Mouse (Mus musculus) C2C12 (cell line): ENCODE results near the gene Nnmt. TPM values are rescaled to one million over a fixed set of nuclear protein-coding genes. Genes with fewer than 3 reads are reported as not detected.

Experiments used
- H3K27me3 ChIP-seq: one replicate; pipeline ENCODE4 v1.6.1; 2011; ENCODE audit not compliant: control insufficient read depth, insufficient read depth, insufficient read length
- H3K36me3 ChIP-seq: one replicate; pipeline ENCODE4 v1.6.1; 2011; ENCODE audit not compliant: control insufficient read depth, insufficient read depth
- H3K4me3 ChIP-seq: one replicate; pipeline ENCODE4 v1.5.1; 2011; ENCODE audit warnings: mild to moderate bottlenecking, control low read depth; ENCODE audit not compliant: poor library complexity, insufficient read depth, severe bottlenecking
- H3K79me2 ChIP-seq: one replicate; pipeline ENCODE4 v1.6.1; 2011; ENCODE audit not compliant: control insufficient read depth, insufficient read depth
- H3K79me3 ChIP-seq: one replicate; pipeline ENCODE4 v1.6.1; 2011; ENCODE audit warnings: low read depth, control low read depth
- H3ac ChIP-seq: one replicate; pipeline ENCODE3; 2011; ENCODE audit warnings: low read depth; ENCODE audit not compliant: control insufficient read depth, insufficient read length
- CEBPB ChIP-seq: IDR thresholded peaks from one replicate; pipeline ENCODE4 v1.6.1; 2011; ENCODE audit warnings: low read depth, mild to moderate bottlenecking, control low read depth, moderate library complexity
- CTCF ChIP-seq: IDR thresholded peaks from one replicate; pipeline ENCODE4 v1.5.1; 2011; ENCODE audit not compliant: control insufficient read depth, insufficient read depth, insufficient read length
- FOSL1 ChIP-seq: IDR thresholded peaks from one replicate; pipeline ENCODE4 v1.8.0; 2011; ENCODE audit warnings: mild to moderate bottlenecking, low read length; ENCODE audit not compliant: poor library complexity, insufficient read depth, severe bottlenecking
- MAX ChIP-seq: IDR thresholded peaks from one replicate; pipeline ENCODE4 v1.6.1; 2011; ENCODE audit warnings: mild to moderate bottlenecking, control low read depth
- MYOD1 ChIP-seq: IDR thresholded peaks from one replicate; pipeline ENCODE4 v1.6.1; 2011; ENCODE audit warnings: low read depth; ENCODE audit not compliant: control insufficient read depth, insufficient read length
- MYOG ChIP-seq: IDR thresholded peaks from one replicate; pipeline ENCODE4 v1.6.1; 2011; ENCODE audit not compliant: control insufficient read depth, insufficient read length; ENCODE audit errors: extremely low read depth
- USF1 ChIP-seq: IDR thresholded peaks from one replicate; pipeline ENCODE4 v1.6.1; 2011; ENCODE audit warnings: low read depth, mild to moderate bottlenecking, control low read depth, moderate library complexity
- polyA plus RNA-seq: library from polyadenylated mRNA; unstranded; fragments of >200 nt; fragmentation: generic; extraction: Trizol; gene quantifications from one replicate; pipeline ENCODE4 v1.2.1, GENCODE M21; 2012; ENCODE audit warnings: missing spikeins

Nnmt gene
- polyA plus RNA-seq, 1 experiment = not detected

- H3K4me3 ChIP-seq = no peak overlapping the region
- no peaks in the 10 kb centered on the region for H3K79me2 ChIP-seq
- H3K27me3 ChIP-seq = no peaks in the 10 kb centered on the region
- no peak for TF ChIP-seq MAX
- no peaks in the 10 kb centered on the region for H3K36me3 ChIP-seq
- no peaks in the 10 kb centered on the region for H3K79me3 ChIP-seq
- no peak overlapping the region for H3ac ChIP-seq
Measured at GRCm38 (mm10) chr9:48637161-48637560, 32.2 kb upstream of the Nnmt start.

GRCm38 (mm10) chr9:48635576-48636350, 30.8 kb upstream of the Nnmt start:
- TF ChIP-seq MYOD1 = no peak
- no peak for TF ChIP-seq CEBPB
- TF ChIP-seq MYOG = no peak
- TF ChIP-seq CTCF = no peak
- no peak for TF ChIP-seq FOSL1
- TF ChIP-seq MAX = no peak
- TF ChIP-seq USF1 = no peak
- H3K4me3 ChIP-seq = no peak overlapping the region
- H3K27me3 ChIP-seq = no peaks in the 10 kb centered on the region
- no peaks in the 10 kb centered on the region for H3K36me3 ChIP-seq
- H3K79me3 ChIP-seq = no peaks in the 10 kb centered on the region
- no peak overlapping the region for H3ac ChIP-seq
- no peaks in the 10 kb centered on the region for H3K79me2 ChIP-seq

- TF ChIP-seq MAX = no peak
- TF ChIP-seq FOSL1 = no peak
- no peaks in the 10 kb centered on the region for H3K79me2 ChIP-seq
- H3K79me3 ChIP-seq = no peaks in the 10 kb centered on the region
- no peaks in the 10 kb centered on the region for H3K36me3 ChIP-seq
- no peak overlapping the region for H3ac ChIP-seq
- H3K27me3 ChIP-seq = no peaks in the 10 kb centered on the region
- H3K4me3 ChIP-seq = no peak overlapping the region
Measured at GRCm38 (mm10) chr9:48633147-48633546, 28.2 kb upstream of the Nnmt start.

GRCm38 (mm10) chr9:48619268-48619667, 14.3 kb upstream of the Nnmt start:
- Histone ChIP-seq H3ac (no peak overlapping the region), H3K79me2 (no peaks in the 10 kb centered on the region), H3K27me3 (no peaks in the 10 kb centered on the region), H3K79me3 (no peaks in the 10 kb centered on the region), H3K36me3 (no peaks in the 10 kb centered on the region), H3K4me3 (no peak overlapping the region)
- TF ChIP-seq USF1 (no peak), MAX (no peak), CTCF (no peak), MYOG (no peak), CEBPB (no peak), FOSL1 (no peak), MYOD1 (no peak)

GRCm38 (mm10) chr9:48618589-48618988, 13.6 kb upstream of the Nnmt start:
- no peaks in the 10 kb centered on the region for H3K79me2 ChIP-seq
- H3K4me3 ChIP-seq = no peak overlapping the region
- H3K36me3 ChIP-seq = no peaks in the 10 kb centered on the region
- H3ac ChIP-seq = no peak overlapping the region
- no peaks in the 10 kb centered on the region for H3K79me3 ChIP-seq
- TF ChIP-seq MYOG = no peak
- TF ChIP-seq MAX = no peak
- no peak for TF ChIP-seq CTCF
- H3K27me3 ChIP-seq = no peaks in the 10 kb centered on the region

- Histone ChIP-seq H3K36me3 (no peaks in the 10 kb centered on the region), H3K79me3 (no peaks in the 10 kb centered on the region), H3K4me3 (no peak overlapping the region), H3K27me3 (no peaks in the 10 kb centered on the region), H3K79me2 (no peaks in the 10 kb centered on the region), H3ac (no peak overlapping the region)
- no peak for TF ChIP-seq USF1
- no peak for TF ChIP-seq CEBPB
- no peak for TF ChIP-seq FOSL1
- TF ChIP-seq MYOD1 = no peak
Measured at GRCm38 (mm10) chr9:48618111-48618510, 13.2 kb upstream of the Nnmt start.
